Mouse (Mus musculus) forebrain, postnatal 0 days (tissue): ENCODE measurements around the gene Defb30. TPM values are rescaled to one million over a fixed set of nuclear protein-coding genes. Genes with fewer than 3 reads are reported as not detected.

Experiments used
- ATAC-seq: fragments of 200-750 bp; cut with Nextera tagmentation; 2 replicates; pipeline ENCODE4 v1.8.0; 2017; ENCODE audit warnings: mild to moderate bottlenecking, moderate library complexity
- DNase-seq: peaks from one replicate; pipeline ENCODE4 v3.0.0-alpha.2; 2015
- H3K27ac ChIP-seq: fragments of 300-500 bp; sonication (generic); 2 replicates; pipeline ENCODE4 v1.5.1; 2014; ENCODE audit warnings: low read depth, mild to moderate bottlenecking, antibody characterized with exemption, low read length, moderate library complexity, mixed read lengths
- H3K27me3 ChIP-seq: fragments of 300-500 bp; sonication (generic); 2 replicates; pipeline ENCODE4 v1.6.1; 2014; ENCODE audit warnings: mild to moderate bottlenecking, low read length, mixed read lengths; ENCODE audit not compliant: insufficient read depth
- H3K36me3 ChIP-seq: fragments of 300-500 bp; sonication (generic); 2 replicates; pipeline ENCODE4 v1.6.1; 2014; ENCODE audit warnings: mild to moderate bottlenecking, moderate library complexity; ENCODE audit not compliant: insufficient read depth
- H3K4me1 ChIP-seq: fragments of 300-500 bp; sonication (generic); 2 replicates; pipeline ENCODE4 v1.6.1; 2014; ENCODE audit warnings: antibody characterized with exemption; ENCODE audit not compliant: insufficient read depth
- H3K4me2 ChIP-seq: fragments of 300-500 bp; sonication (generic); 2 replicates; pipeline ENCODE4 v1.6.1; 2014; ENCODE audit warnings: low read depth, mild to moderate bottlenecking, moderate library complexity
- H3K4me3 ChIP-seq: fragments of 300-500 bp; sonication (generic); 2 replicates; pipeline ENCODE4 v1.5.1; 2014; ENCODE audit warnings: low read depth, low read length, mixed read lengths
- H3K9ac ChIP-seq: fragments of 300-500 bp; sonication (generic); 2 replicates; pipeline ENCODE4 v1.6.1; 2014; ENCODE audit warnings: mild to moderate bottlenecking
- H3K9me3 ChIP-seq: fragments of 300-500 bp; sonication (generic); 2 replicates; pipeline ENCODE4 v1.6.1; 2016; ENCODE audit warnings: low read length
- CTCF ChIP-seq: sonication (generic); IDR thresholded peaks from 2 replicates; pipeline ENCODE4 v1.5.1; 2016; ENCODE audit warnings: antibody characterized with exemption, control low read depth, low read depth
- WGBS: fragments of 180-500 bp; shearing (Covaris S2); extraction: QIAGEN DNeasy Blood & Tissue Kit; methylation state at CpG from one replicate; pipeline ENCODE4 v1.1.7; 2014; 5-methylcytosine and 5-hydroxymethylcytosine counted together
- polyA plus RNA-seq: library from polyadenylated mRNA; unstranded; fragments of >200 nt; fragmentation: Nextera tagmentation; extraction: Ambion mirVana; gene quantifications from 2 replicates; pipeline ENCODE4 v1.2.1, GENCODE M21; 2015
- total RNA-seq: library from RNA; depleted of rRNA; stranded (reverse); fragments of >200 nt; gene quantifications from 2 replicates; pipeline ENCODE4 v1.2.3, GENCODE M21; 2014

Gene Defb30
- total and polyA plus RNA-seq, 2 experiments from 2014 or later: not detected

GRCm38 (mm10) chr14:63050769-63051168 is 1.0 kb upstream of the Defb30 start:
- H3K27me3 ChIP-seq: no peaks in the 10 kb centered on the region
- H3K27ac ChIP-seq: no peak overlapping the region
- H3K9ac ChIP-seq: no peak overlapping the region
- ATAC-seq (no peak), DNase-seq (peak; percentile 24)
- H3K4me3 ChIP-seq: no peak overlapping the region
- H3K9me3 ChIP-seq: no peaks in the 10 kb centered on the region
- TF ChIP-seq CTCF: peak; percentile 64
- WGBS: 33% methylated on average over 5 of the region's 5 CpGs
- H3K36me3 ChIP-seq: no peaks in the 10 kb centered on the region
- no peak overlapping the region for H3K4me2 ChIP-seq
- H3K4me1 ChIP-seq: no peaks in the 10 kb centered on the region

GRCm38 (mm10) chr14:63046691-63047090 is 3.1 kb downstream of the Defb30 start, which contains the start of gene Defb42:
TSS of gene Defb42 (plus strand) at chr14:63046991.
- no peak for TF ChIP-seq CTCF
- 75% methylated on average over 3 of the region's 3 CpGs for WGBS
- DNase-seq (no peak), ATAC-seq (no peak)
- Histone ChIP-seq H3K4me1 (no peaks in the 10 kb centered on the region), H3K4me3 (no peak within 1 kb of the TSS), H3K36me3 (no peaks in the 10 kb centered on the region), H3K4me2 (no peak within 1 kb of the TSS), H3K27me3 (no peaks in the 10 kb centered on the region), H3K27ac (no peak within 1 kb of the TSS), H3K9me3 (no peaks in the 10 kb centered on the region), H3K9ac (no peak within 1 kb of the TSS)

- no peak for ATAC-seq
- Histone ChIP-seq H3K4me3 (no peak overlapping the region), H3K4me2 (no peak overlapping the region), H3K4me1 (no peaks in the 10 kb centered on the region), H3K36me3 (no peaks in the 10 kb centered on the region), H3K27me3 (no peaks in the 10 kb centered on the region), H3K27ac (no peak overlapping the region), H3K9ac (no peak overlapping the region), H3K9me3 (no peaks in the 10 kb centered on the region)
- whole genome bisulfite sequencing: 60% methylated on average over 6 of the region's 6 CpGs
- no peak for TF ChIP-seq CTCF
- no peak for DNase-seq
Observed at GRCm38 (mm10) chr14:63020524-63021156, 29.1 kb downstream of the Defb30 start.

- Histone ChIP-seq H3K4me3 (no peak overlapping the region), H3K27me3 (no peaks in the 10 kb centered on the region), H3K4me1 (no peaks in the 10 kb centered on the region), H3K4me2 (no peak overlapping the region), H3K27ac (no peak overlapping the region), H3K36me3 (no peaks in the 10 kb centered on the region), H3K9me3 (no peaks in the 10 kb centered on the region), H3K9ac (no peak overlapping the region)
- no peak for TF ChIP-seq CTCF
- WGBS: 86% methylated on average over 4 of the region's 4 CpGs
- DNase-seq (no peak), ATAC-seq (no peak)
Observed at GRCm38 (mm10) chr14:63014667-63015066, 35.1 kb downstream of the Defb30 start.

GRCm38 (mm10) chr14:63013082-63013481 is 36.7 kb downstream of the Defb30 start:
- DNase-seq (no peak), ATAC-seq (no peak)
- no peak overlapping the region for H3K4me2 ChIP-seq
- no peaks in the 10 kb centered on the region for H3K4me1 ChIP-seq
- H3K36me3 ChIP-seq: no peaks in the 10 kb centered on the region
- no peaks in the 10 kb centered on the region for H3K27me3 ChIP-seq
- H3K4me3 ChIP-seq: no peak overlapping the region
- no peak overlapping the region for H3K27ac ChIP-seq
- no peak for TF ChIP-seq CTCF
- 81% methylated on average over 4 of the region's 4 CpGs for WGBS
- no peaks in the 10 kb centered on the region for H3K9me3 ChIP-seq
- H3K9ac ChIP-seq: no peak overlapping the region

GRCm38 (mm10) chr14:63011471-63011870 is 38.3 kb downstream of the Defb30 start, which contains the start of gene Defb43:
TSS of gene Defb43 (plus strand) at chr14:63011771.
- H3K9me3 ChIP-seq: no peaks in the 10 kb centered on the region
- H3K27me3 ChIP-seq: no peaks in the 10 kb centered on the region
- DNase-seq: no peak
- no peak within 1 kb of the TSS for H3K9ac ChIP-seq
- no peak within 1 kb of the TSS for H3K4me3 ChIP-seq
- no peaks in the 10 kb centered on the region for H3K4me1 ChIP-seq
- no peak within 1 kb of the TSS for H3K4me2 ChIP-seq
- no peak for ATAC-seq
- 97% methylated on average over 5 of the region's 5 CpGs for WGBS
- no peak for TF ChIP-seq CTCF
- no peaks in the 10 kb centered on the region for H3K36me3 ChIP-seq
- no peak within 1 kb of the TSS for H3K27ac ChIP-seq

GRCm38 (mm10) chr14:63002588-63002987 is 47.2 kb downstream of the Defb30 start:
- no peak for DNase-seq
- no peak for ATAC-seq
- no peak overlapping the region for H3K4me2 ChIP-seq
- 34% methylated on average over 2 of the region's 2 CpGs for WGBS
- no peak for TF ChIP-seq CTCF
- no peaks in the 10 kb centered on the region for H3K36me3 ChIP-seq
- H3K9ac ChIP-seq: no peak overlapping the region
- no peak overlapping the region for H3K4me3 ChIP-seq
- no peak overlapping the region for H3K27ac ChIP-seq
- no peaks in the 10 kb centered on the region for H3K9me3 ChIP-seq
- H3K4me1 ChIP-seq: no peaks in the 10 kb centered on the region
- H3K27me3 ChIP-seq: no peaks in the 10 kb centered on the region
